Mouse (Mus musculus): ENCODE data around the gene Ddx42. TPM values are rescaled to one million over a fixed set of nuclear protein-coding genes. Genes with fewer than 3 reads are reported as not detected.

Gene Ddx42
- polyA plus RNA-seq, 1 experiment = 22.0 TPM

- Histone ChIP-seq H3K27me3 (ENCODE audit: control insufficient read depth, insufficient read depth, insufficient read length) (no peaks in the 10 kb centered on the region), H3K79me2 (ENCODE audit: control insufficient read depth, insufficient read depth) (no peaks in the 10 kb centered on the region), H3K36me3 (ENCODE audit: control insufficient read depth, insufficient read depth) (no peaks in the 10 kb centered on the region), H3K4me3 (no peak overlapping the region), H3ac (ENCODE audit: control insufficient read depth, insufficient read length) (no peak overlapping the region), H3K4me2 (ENCODE audit: low read depth) (no peak overlapping the region)
- TF ChIP-seq USF1 (IDR thresholded peaks at IDR 0.05; ENCODE audit: low read depth) = no peak
- TF ChIP-seq POLR2A (IDR thresholded peaks at IDR 0.05; ENCODE audit: insufficient read length, low read depth) = no peak
- TF ChIP-seq MAX (IDR thresholded peaks at IDR 0.05; ENCODE audit: low read depth) = no peak
- TF ChIP-seq TCF12 (IDR thresholded peaks at IDR 0.05; ENCODE audit: insufficient read depth, poor library complexity, severe bottlenecking) = no peak
- TF ChIP-seq POLR2AphosphoS2 (IDR thresholded peaks at IDR 0.05; ENCODE audit: insufficient read length, low read depth) = no peak
- no peak for TF ChIP-seq CEBPB (IDR thresholded peaks at IDR 0.05; ENCODE audit: insufficient read depth, poor library complexity, severe bottlenecking)
- TF ChIP-seq E2F4 (IDR thresholded peaks at IDR 0.05; ENCODE audit: insufficient read depth) = no peak
- TF ChIP-seq MYOG (IDR thresholded peaks at IDR 0.05; ENCODE audit: control insufficient read depth in 1 of 3, insufficient read depth in 1 of 3, insufficient read length in 2 of 3, low read depth in 2 of 3) = no peak
- TF ChIP-seq TCF3 (IDR thresholded peaks at IDR 0.05; ENCODE audit: insufficient read length, low read depth) = no peak
- no peak for TF ChIP-seq SRF (IDR thresholded peaks at IDR 0.05; ENCODE audit: control insufficient read depth, insufficient read length, low read depth)
- TF ChIP-seq MYOD1 (IDR thresholded peaks at IDR 0.05; ENCODE audit: control insufficient read depth in 1 of 3, insufficient read length in 2 of 3, low read depth in 2 of 3) = no peak
- no peak for TF ChIP-seq REST (IDR thresholded peaks at IDR 0.05; ENCODE audit: insufficient read depth, insufficient read length)
Observed at GRCm38 (mm10) chr11:106286206-106286605, 69.5 kb downstream of the Ddx42 start.

GRCm38 (mm10) chr11:106286987-106287386 is 70.3 kb downstream of the Ddx42 start:
- Histone ChIP-seq H3ac (ENCODE audit: control insufficient read depth, insufficient read length) (no peak overlapping the region), H3K36me3 (ENCODE audit: control insufficient read depth, insufficient read depth) (no peaks in the 10 kb centered on the region), H3K4me2 (ENCODE audit: low read depth) (no peak overlapping the region), H3K4me3 (no peak overlapping the region), H3K79me2 (ENCODE audit: control insufficient read depth, insufficient read depth) (no peaks in the 10 kb centered on the region), H3K27me3 (ENCODE audit: control insufficient read depth, insufficient read depth, insufficient read length) (no peaks in the 10 kb centered on the region)
- no peak for TF ChIP-seq TCF12 (IDR thresholded peaks at IDR 0.05; ENCODE audit: insufficient read depth, poor library complexity, severe bottlenecking)
- no peak for TF ChIP-seq POLR2A (IDR thresholded peaks at IDR 0.05; ENCODE audit: insufficient read length, low read depth)
- TF ChIP-seq SRF (IDR thresholded peaks at IDR 0.05; ENCODE audit: control insufficient read depth, insufficient read length, low read depth) = no peak
- no peak for TF ChIP-seq E2F4 (IDR thresholded peaks at IDR 0.05; ENCODE audit: insufficient read depth)

GRCm38 (mm10) chr11:106289369-106289768 is 72.6 kb downstream of the Ddx42 start:
- no peaks in the 10 kb centered on the region for H3K36me3 ChIP-seq (ENCODE audit: control insufficient read depth, insufficient read depth)
- H3ac ChIP-seq (ENCODE audit: control insufficient read depth, insufficient read length) = no peak overlapping the region
- H3K4me2 ChIP-seq (ENCODE audit: low read depth) = no peak overlapping the region

GRCm38 (mm10) chr11:106290376-106290775 is 73.7 kb downstream of the Ddx42 start:
- H3K27me3 ChIP-seq (ENCODE audit: control insufficient read depth, insufficient read depth, insufficient read length) = no peaks in the 10 kb centered on the region
- H3K4me3 ChIP-seq = no peak overlapping the region
- H3ac ChIP-seq (ENCODE audit: control insufficient read depth, insufficient read length) = no peak overlapping the region
- H3K36me3 ChIP-seq (ENCODE audit: control insufficient read depth, insufficient read depth) = no peaks in the 10 kb centered on the region
- TF ChIP-seq CEBPB (IDR thresholded peaks at IDR 0.05; ENCODE audit: insufficient read depth, poor library complexity, severe bottlenecking) = no peak
- TF ChIP-seq POLR2AphosphoS2 (IDR thresholded peaks at IDR 0.05; ENCODE audit: insufficient read length, low read depth) = no peak
- TF ChIP-seq SRF (IDR thresholded peaks at IDR 0.05; ENCODE audit: control insufficient read depth, insufficient read length, low read depth) = no peak
- TF ChIP-seq MAX (IDR thresholded peaks at IDR 0.05; ENCODE audit: low read depth) = no peak
- H3K4me2 ChIP-seq (ENCODE audit: low read depth) = no peak overlapping the region
- no peaks in the 10 kb centered on the region for H3K79me2 ChIP-seq (ENCODE audit: control insufficient read depth, insufficient read depth)

More at GRCm38 (mm10) chr11:106289369-106289768, 72.6 kb downstream of the Ddx42 start:
- Histone ChIP-seq H3K79me2 (ENCODE audit: control insufficient read depth, insufficient read depth) (no peaks in the 10 kb centered on the region), H3K27me3 (ENCODE audit: control insufficient read depth, insufficient read depth, insufficient read length) (no peaks in the 10 kb centered on the region), H3K4me3 (no peak overlapping the region)
- no peak for TF ChIP-seq SRF (IDR thresholded peaks at IDR 0.05; ENCODE audit: control insufficient read depth, insufficient read length, low read depth)
- no peak for TF ChIP-seq MAX (IDR thresholded peaks at IDR 0.05; ENCODE audit: low read depth)
- no peak for TF ChIP-seq TCF12 (IDR thresholded peaks at IDR 0.05; ENCODE audit: insufficient read depth, poor library complexity, severe bottlenecking)
- TF ChIP-seq CEBPB (IDR thresholded peaks at IDR 0.05; ENCODE audit: insufficient read depth, poor library complexity, severe bottlenecking) = no peak
- no peak for TF ChIP-seq POLR2AphosphoS2 (IDR thresholded peaks at IDR 0.05; ENCODE audit: insufficient read length, low read depth)
- TF ChIP-seq REST (IDR thresholded peaks at IDR 0.05; ENCODE audit: insufficient read depth, insufficient read length) = no peak
- no peak for TF ChIP-seq E2F4 (IDR thresholded peaks at IDR 0.05; ENCODE audit: insufficient read depth)
- TF ChIP-seq MYOG (IDR thresholded peaks at IDR 0.05; ENCODE audit: control insufficient read depth in 1 of 3, insufficient read depth in 1 of 3, insufficient read length in 2 of 3, low read depth in 2 of 3) = no peak

GRCm38 (mm10) chr11:106291861-106292260 is 75.1 kb downstream of the Ddx42 start:
- H3K4me2 ChIP-seq (ENCODE audit: low read depth) = no peak overlapping the region
- no peak overlapping the region for H3K4me3 ChIP-seq
- TF ChIP-seq MYOD1 (IDR thresholded peaks at IDR 0.05; ENCODE audit: control insufficient read depth in 1 of 3, insufficient read length in 2 of 3, low read depth in 2 of 3) (no peak), E2F4 (IDR thresholded peaks at IDR 0.05; ENCODE audit: insufficient read depth) (no peak), POLR2AphosphoS2 (IDR thresholded peaks at IDR 0.05; ENCODE audit: insufficient read length, low read depth) (no peak), MYOG (IDR thresholded peaks at IDR 0.05; ENCODE audit: control insufficient read depth in 1 of 3, insufficient read depth in 1 of 3, insufficient read length in 2 of 3, low read depth in 2 of 3) (no peak), REST (IDR thresholded peaks at IDR 0.05; ENCODE audit: insufficient read depth, insufficient read length) (no peak), TCF3 (IDR thresholded peaks at IDR 0.05; ENCODE audit: insufficient read length, low read depth) (no peak), SRF (IDR thresholded peaks at IDR 0.05; ENCODE audit: control insufficient read depth, insufficient read length, low read depth) (no peak), USF1 (IDR thresholded peaks at IDR 0.05; ENCODE audit: low read depth) (no peak), POLR2A (IDR thresholded peaks at IDR 0.05; ENCODE audit: insufficient read length, low read depth) (no peak), CEBPB (IDR thresholded peaks at IDR 0.05; ENCODE audit: insufficient read depth, poor library complexity, severe bottlenecking) (no peak), MAX (IDR thresholded peaks at IDR 0.05; ENCODE audit: low read depth) (no peak), TCF12 (IDR thresholded peaks at IDR 0.05; ENCODE audit: insufficient read depth, poor library complexity, severe bottlenecking) (no peak)
- H3K79me2 ChIP-seq (ENCODE audit: control insufficient read depth, insufficient read depth) = no peaks in the 10 kb centered on the region
- H3ac ChIP-seq (ENCODE audit: control insufficient read depth, insufficient read length) = no peak overlapping the region
- no peaks in the 10 kb centered on the region for H3K27me3 ChIP-seq (ENCODE audit: control insufficient read depth, insufficient read depth, insufficient read length)
- H3K36me3 ChIP-seq (ENCODE audit: control insufficient read depth, insufficient read depth) = no peaks in the 10 kb centered on the region

Other genes starting within 250 kb of the Ddx42 start
- 1.3 TPM for gene Ace, start 249.0 kb upstream of the Ddx42 start, polyA plus RNA-seq (2012; fragmentation: generic; extraction: Trizol)
- gene Ace3, start 222.3 kb upstream of the Ddx42 start, polyA plus RNA-seq (2012; fragmentation: generic; extraction: Trizol) = not detected
- gene Kcnh6, start 208.8 kb upstream of the Ddx42 start, polyA plus RNA-seq (2012; fragmentation: generic; extraction: Trizol) = not detected
- gene Dcaf7, start 180.1 kb upstream of the Ddx42 start, polyA plus RNA-seq (2012; fragmentation: generic; extraction: Trizol) = 36.1 TPM
- 21.2 TPM for gene Taco1, start 150.9 kb upstream of the Ddx42 start, polyA plus RNA-seq (2012; fragmentation: generic; extraction: Trizol)
- gene Map3k3, start 132.3 kb upstream of the Ddx42 start, polyA plus RNA-seq (2012; fragmentation: generic; extraction: Trizol) = 21.9 TPM
- not detected for gene Gm10840, start 56.1 kb upstream of the Ddx42 start, polyA plus RNA-seq (2012; fragmentation: generic; extraction: Trizol)
- gene Limd2, start 56.1 kb upstream of the Ddx42 start, polyA plus RNA-seq (2012; fragmentation: generic; extraction: Trizol) = 36.4 TPM
- gene Strada, start 14.8 kb upstream of the Ddx42 start, polyA plus RNA-seq (2012; fragmentation: generic; extraction: Trizol) = 25.9 TPM
- 31.6 TPM for gene Ccdc47, start 582 bp upstream of the Ddx42 start, polyA plus RNA-seq (2012; fragmentation: generic; extraction: Trizol)
- 36.1 TPM for gene Ftsj3, start 39.2 kb downstream of the Ddx42 start, polyA plus RNA-seq (2012; fragmentation: generic; extraction: Trizol)
- 305 TPM for gene Psmc5, start 39.2 kb downstream of the Ddx42 start, polyA plus RNA-seq (2012; fragmentation: generic; extraction: Trizol)
- 42.9 TPM for gene Smarcd2, start 56.0 kb downstream of the Ddx42 start, polyA plus RNA-seq (2012; fragmentation: generic; extraction: Trizol)
- gene Tcam1, start 59.7 kb downstream of the Ddx42 start, polyA plus RNA-seq (2012; fragmentation: generic; extraction: Trizol) = 0.11 TPM
- not detected for gene Gh, start 84.9 kb downstream of the Ddx42 start, polyA plus RNA-seq (2012; fragmentation: generic; extraction: Trizol)
- gene Cd79b, start 97.8 kb downstream of the Ddx42 start, polyA plus RNA-seq (2012; fragmentation: generic; extraction: Trizol) = not detected
- 15.3 TPM for gene Scn4a, start 136.4 kb downstream of the Ddx42 start, polyA plus RNA-seq (2012; fragmentation: generic; extraction: Trizol)
- gene Prr29, start 148.5 kb downstream of the Ddx42 start, polyA plus RNA-seq (2012; fragmentation: generic; extraction: Trizol) = 0.32 TPM
- gene Icam2, start 171.1 kb downstream of the Ddx42 start, polyA plus RNA-seq (2012; fragmentation: generic; extraction: Trizol) = not detected